In genomic region chr6:29917383-29917720, GRCm38 (mm10) we compare ENCODE assay signal across 8 mouse cellular contexts. TPM values are rescaled to one million over a fixed set of nuclear protein-coding genes. Genes with fewer than 3 reads are reported as not detected.
A peak's percentile ranks its signal among the peaks of the same experiment; 100 is the strongest.
DNase-seq lines count a peak whose midpoint lies in the region; ATAC-seq and TF ChIP-seq lines count a peak whose summit lies in the region.

No protein-coding gene starts in this region.

- peaks cover 2% of the 10 kb centered on the region; the same call in 1 of the 2 replicates for H3K36me3 ChIP-seq in heart, embryonic 10.5 days
- no peaks in the 10 kb centered on the region for H3K36me3 ChIP-seq in intestine, embryonic 16.5 days (ENCODE audit: control insufficient read depth, insufficient read depth, low read length)
- H3K36me3 ChIP-seq in macrophage (ENCODE audit: inconsistent target), result no peaks in the 10 kb centered on the region

- no peak for DNase-seq in heart, embryonic 10.5 days (ENCODE audit: low spot score)
- no peak for DNase-seq in heart, adult 18-20 months
- DNase-seq in MEL-GATA-1-ER (ENCODE audit: extremely low read depth, low read depth), result peak; percentile 18
- no peak for DNase-seq in adrenal gland, postnatal 14 days
- no peak for DNase-seq in spleen, adult 12 weeks (ENCODE audit: low spot score)

- peak overlapping the region; percentile 67 for H3K9ac ChIP-seq in intestine, embryonic 16.5 days (ENCODE audit: low read depth, low read length)

- peak overlapping the region; percentile 85 for H3K4me3 ChIP-seq in heart, embryonic 10.5 days
- peak overlapping the region; percentile 64 for H3K4me3 ChIP-seq in embryonic fibroblast, embryonic 13.5 days (ENCODE audit: insufficient read depth, low read length)
- H3K4me3 ChIP-seq in intestine, embryonic 16.5 days (ENCODE audit: low read length), result peak overlapping the region; percentile 76
- H3K4me3 ChIP-seq in macrophage (ENCODE audit: inconsistent target), result peak overlapping the region; percentile 38

- ATAC-seq in intestine, embryonic 16.5 days, result peak; percentile 49

- H3K4me2 ChIP-seq in intestine, embryonic 16.5 days (ENCODE audit: low read depth, low read length), result peak overlapping the region; percentile 100

- peak overlapping the region; percentile 83 for H3K27ac ChIP-seq in heart, embryonic 10.5 days
- no peak overlapping the region for H3K27ac ChIP-seq in embryonic fibroblast, embryonic 13.5 days (ENCODE audit: insufficient read depth, low read length)
- H3K27ac ChIP-seq in intestine, embryonic 16.5 days (ENCODE audit: low read length), result no peak overlapping the region
- no peak overlapping the region for H3K27ac ChIP-seq in macrophage

- H3K4me1 ChIP-seq in heart, embryonic 10.5 days, result peaks cover 7% of the 10 kb centered on the region; the same call in 1 of the 2 replicates
- H3K4me1 ChIP-seq in embryonic fibroblast, embryonic 13.5 days (ENCODE audit: control insufficient read depth, insufficient read depth, low read length), result no peaks in the 10 kb centered on the region; the same call in 1 of the 2 replicates
- H3K4me1 ChIP-seq in intestine, embryonic 16.5 days (ENCODE audit: control insufficient read depth, insufficient read depth, low read length), result no peaks in the 10 kb centered on the region

- peaks cover 36% of the 10 kb centered on the region for H3K27me3 ChIP-seq in heart, embryonic 10.5 days (ENCODE audit: insufficient read depth, poor library complexity, severe bottlenecking)
- no peaks in the 10 kb centered on the region; the same call in 1 of the 2 replicates for H3K27me3 ChIP-seq in intestine, embryonic 16.5 days (replicated peaks; ENCODE audit: control insufficient read depth, insufficient read depth, low read length)

- under 1% methylated on average over 21 of the region's 21 CpGs for WGBS in heart, embryonic 10.5 days
- WGBS in intestine, embryonic 16.5 days, result under 1% methylated on average over 21 of the region's 21 CpGs
- WGBS in macrophage (ENCODE audit: missing documents), result under 1% methylated on average over 20 of the region's 21 CpGs

- no peak for TF ChIP-seq CTCF in embryonic fibroblast, embryonic 13.5 days (IDR thresholded peaks at IDR 0.05; ENCODE audit: borderline replicate concordance, insufficient read depth, low read length)

- H3K79me2 ChIP-seq in macrophage (ENCODE audit: inconsistent target), result no peaks in the 10 kb centered on the region

- H3K9me3 ChIP-seq in heart, embryonic 10.5 days, result no peaks in the 10 kb centered on the region
- H3K9me3 ChIP-seq in intestine, embryonic 16.5 days (ENCODE audit: control insufficient read depth, low read length), result no peaks in the 10 kb centered on the region

- no peak for TF ChIP-seq POLR2A in embryonic fibroblast, embryonic 13.5 days (IDR thresholded peaks at IDR 0.05; ENCODE audit: low read depth, low read length)

RNA-seq across cellular contexts. Expression of gene Strip2, which starts 0.5 kb away (rescaled TPM):
- 7.3 and 19.5 TPM in 2 replicates for polyA plus RNA-seq in heart, embryonic 10.5 days (2016; fragmentation: Nextera tagmentation; extraction: Ambion mirVana)
- total RNA-seq in heart, adult 18-20 months (2021), result 10 to 100 TPM; 53.5 to 55.1 TPM
- 0.23 and 0.32 TPM in 2 replicates for polyA plus RNA-seq in embryonic fibroblast, embryonic 13.5 days (2011; ENCODE audit: insufficient read length, low read depth, missing spikeins)
- polyA plus RNA-seq in intestine, embryonic 16.5 days (2015; fragmentation: Nextera tagmentation; extraction: Ambion mirVana), result 0.54 and 0.60 TPM in 2 replicates
- total RNA-seq in macrophage (2018; cell fraction: chromatin; rRNA removed), result 1 to 10 TPM in 2 of 26 experiments, under 1 TPM in 20, not detected in 4; 0.13 to 1.2 (median 0.34) TPM
- total RNA-seq in macrophage (2018; cell fraction: cytosol; rRNA removed), result under 1 TPM; 0.06 to 0.43 (median 0.14) TPM
- 1 to 10 TPM in 9 of 26 experiments, under 1 TPM in 17; 0.39 to 2.6 (median 0.88) TPM for total RNA-seq in macrophage (2018; cell fraction: nucleus; rRNA removed)
- polyA plus RNA-seq in macrophage (2018), result 0.05 to 0.17 TPM (median 0.15 TPM) in 3 replicates
- 1.5 and 2.0 TPM in 2 replicates for total RNA-seq in adrenal gland, postnatal 14 days (2021)
